Mouse (Mus musculus) G1E (cell line): Measurements from ENCODE around the gene Adamts13.

Experiments
- CTCF ChIP-seq: IDR thresholded peaks from 2 replicates; pipeline ENCODE4 v1.5.1; 2012; ENCODE audit warnings: low read depth, low read length, inconsistent platforms, mixed read lengths
- GATA1 ChIP-seq: IDR thresholded peaks from 2 replicates; pipeline ENCODE4 v1.6.1; 2012; ENCODE audit warnings: borderline replicate concordance, low read length, inconsistent platforms, mixed read lengths
- POLR2AphosphoS5 ChIP-seq: IDR thresholded peaks from 2 replicates; pipeline ENCODE4 v1.6.1; 2012; ENCODE audit warnings: low read depth, low read length, inconsistent platforms; ENCODE audit not compliant: insufficient replicate concordance

GRCm38 (mm10) chr2:27038596-27038995 lies 65.4 kb downstream of the Adamts13 start:
- no peak for TF ChIP-seq POLR2AphosphoS5
- TF ChIP-seq GATA1: no peak
- peak; percentile 72 for TF ChIP-seq CTCF
